Mouse (Mus musculus): ENCODE data around the gene Lypd5.

Gene Lypd5

GRCm38 (mm10) chr7:24348896-24349295 is at the start of gene Lypd5:
Gene Lypd5 (plus strand): TSS chr7:24349196.
- DNase-seq (ENCODE audit: low spot score), result no peak

DNA sequence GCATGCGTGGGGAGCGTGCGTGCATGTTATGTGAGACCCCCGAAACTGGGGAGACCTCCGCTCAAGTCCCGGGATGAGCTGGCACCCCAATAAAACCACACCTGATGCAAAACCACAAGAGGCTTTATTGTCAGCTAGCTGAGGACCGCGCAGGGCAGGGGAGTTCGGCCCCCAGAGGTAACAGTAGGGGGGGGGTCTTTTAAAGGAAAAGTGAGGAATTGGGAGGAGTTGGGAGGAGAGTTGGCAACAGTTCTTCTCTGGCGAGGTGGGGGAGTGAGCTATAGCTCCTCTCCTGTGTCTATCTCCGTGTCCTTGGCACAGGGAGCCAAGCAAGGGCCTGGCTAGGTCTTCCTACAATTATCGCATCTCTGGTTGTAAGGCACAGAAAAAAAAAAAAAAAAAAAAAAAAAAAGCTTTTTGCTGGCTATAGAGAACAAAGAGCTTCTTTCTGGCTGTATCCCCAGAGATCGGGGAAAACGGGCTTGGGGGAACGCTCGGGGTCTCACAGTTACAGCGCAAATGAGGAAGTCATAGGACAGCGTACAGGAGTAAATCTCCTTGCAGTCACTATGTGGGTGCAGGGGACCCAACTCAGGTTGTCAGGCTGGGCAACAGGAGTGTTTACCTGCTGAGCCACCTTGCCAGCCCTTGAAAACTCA is 49.0 kb upstream of the Lypd5 start:
- no peak for DNase-seq (ENCODE audit: low spot score)

GRCm38 (mm10) chr7:24300771-24301282 is 48.2 kb upstream of the Lypd5 start, which contains the start of gene Zfp61:
Gene Zfp61 (minus strand): TSS chr7:24301232.
- peak; percentile 33 for DNase-seq (ENCODE audit: low spot score)

GRCm38 (mm10) chr7:24315726-24316566 is 33.0 kb upstream of the Lypd5 start:
- DNase-seq (ENCODE audit: low spot score), result peak; percentile 3

GRCm38 (mm10) chr7:24316567-24317092 is 32.4 kb upstream of the Lypd5 start, which contains the start of gene Zfp94:
Gene Zfp94 (minus strand): TSS chr7:24316666.
- peak; percentile 92 for DNase-seq (ENCODE audit: low spot score)

DNA sequence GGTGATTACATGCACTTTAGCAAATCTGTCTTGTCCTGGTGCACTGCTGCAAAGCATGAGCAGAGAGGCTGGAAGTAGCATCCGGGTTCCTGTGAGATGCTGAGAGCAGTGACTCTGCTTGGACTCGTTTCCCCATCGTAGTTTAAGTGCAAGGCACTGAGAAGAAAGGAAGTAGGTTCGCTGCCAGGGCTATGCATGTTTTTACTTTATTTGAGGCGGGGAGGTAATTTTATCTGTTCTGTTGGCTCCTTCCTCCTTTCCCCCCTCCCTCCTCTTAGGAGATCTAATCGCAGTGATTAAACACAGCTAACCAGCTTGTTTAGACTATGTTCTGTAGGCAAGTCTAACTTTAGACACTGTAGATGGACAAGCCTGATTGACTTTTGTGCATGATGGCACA is 30.1 kb upstream of the Lypd5 start:
- no peak for DNase-seq (ENCODE audit: low spot score)

DNA sequence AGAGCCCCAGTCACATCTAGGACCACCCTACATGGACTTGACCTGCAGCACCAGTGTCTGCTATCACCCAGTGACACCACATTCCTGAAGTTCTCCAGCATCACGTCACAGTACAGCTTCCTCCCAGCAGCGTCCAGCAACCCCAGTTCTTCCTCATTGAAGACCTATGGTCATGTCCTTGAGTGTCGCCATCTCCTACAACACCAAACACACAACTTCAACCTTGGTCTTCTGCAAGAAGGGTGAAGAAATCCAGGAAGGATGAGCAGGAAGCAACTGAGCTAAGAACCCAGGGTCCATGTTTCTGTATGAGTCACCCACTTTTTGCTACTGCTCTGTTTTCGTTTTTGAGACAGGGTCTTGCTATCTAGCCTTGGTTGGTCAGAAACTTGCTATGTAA is 26.4 kb upstream of the Lypd5 start:
- DNase-seq (ENCODE audit: low spot score), result no peak

DNA sequence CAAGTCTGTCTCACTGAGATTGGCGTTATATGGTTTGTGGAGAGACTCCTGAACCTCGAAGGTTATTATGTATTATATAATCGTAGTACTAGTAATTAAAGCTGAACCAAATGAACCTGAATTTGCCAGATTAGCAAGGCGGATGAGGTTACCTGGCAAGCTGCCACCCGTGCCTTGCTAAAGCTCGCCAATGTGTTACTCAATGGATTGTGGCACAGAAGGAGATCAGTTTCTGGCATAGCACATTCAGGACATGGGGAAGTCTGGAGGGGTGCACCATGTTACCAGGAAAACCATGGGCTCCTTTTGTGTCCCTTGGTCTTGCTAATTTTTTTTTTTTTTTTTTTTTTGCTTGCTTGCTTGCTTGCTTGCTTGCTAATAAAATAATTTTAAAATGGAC is 23.8 kb upstream of the Lypd5 start:
- DNase-seq (ENCODE audit: low spot score), result peak; percentile 52

- no peak for DNase-seq (ENCODE audit: low spot score)
These were observed 23.3 kb upstream of the Lypd5 start for GRCm38 (mm10) chr7:24325675-24326128.

DNA sequence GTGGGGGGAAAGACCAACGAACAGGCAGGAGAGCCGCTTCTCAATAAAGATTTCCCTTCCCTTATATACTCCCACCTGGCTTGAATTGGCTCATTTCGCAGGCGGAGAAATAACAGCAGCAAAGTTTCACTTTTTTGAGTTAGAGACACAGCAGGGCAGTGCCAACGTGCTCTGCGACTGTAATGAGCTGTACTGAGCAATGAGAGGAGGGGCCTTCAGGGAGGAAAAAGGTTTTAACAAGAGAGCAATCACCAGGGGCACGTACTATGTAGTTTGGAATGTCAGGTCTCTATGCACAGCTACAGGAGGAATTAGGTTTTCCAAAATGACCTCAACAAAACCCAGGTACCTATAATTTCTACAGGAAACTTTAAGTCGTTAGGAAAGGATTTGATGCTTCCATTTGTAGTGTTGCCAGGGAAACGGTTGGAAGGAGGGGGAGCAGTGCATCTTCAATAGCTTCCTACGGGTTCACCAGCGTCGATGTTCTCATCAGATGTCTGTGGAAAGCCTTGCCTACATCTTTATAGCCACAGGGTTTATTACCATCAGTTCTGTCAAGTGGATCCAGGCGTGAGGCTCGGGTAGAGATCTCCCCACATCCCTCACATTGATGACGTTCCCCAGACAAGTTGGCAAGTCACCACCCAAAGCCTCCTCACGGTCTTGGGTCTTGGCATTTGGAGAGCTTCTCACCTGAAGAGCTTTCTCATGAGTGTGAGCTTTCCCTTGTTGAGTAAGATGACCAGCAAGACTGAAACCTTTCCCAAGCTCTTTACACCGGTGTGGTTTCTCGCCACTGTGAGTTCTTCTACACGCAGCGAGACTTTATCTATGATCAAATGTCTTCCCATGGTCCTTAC is 22.5 kb upstream of the Lypd5 start:
- no peak for DNase-seq (ENCODE audit: low spot score)

GRCm38 (mm10) chr7:24327281-24327975 is 21.6 kb upstream of the Lypd5 start:
- no peak for DNase-seq (ENCODE audit: low spot score)

DNA sequence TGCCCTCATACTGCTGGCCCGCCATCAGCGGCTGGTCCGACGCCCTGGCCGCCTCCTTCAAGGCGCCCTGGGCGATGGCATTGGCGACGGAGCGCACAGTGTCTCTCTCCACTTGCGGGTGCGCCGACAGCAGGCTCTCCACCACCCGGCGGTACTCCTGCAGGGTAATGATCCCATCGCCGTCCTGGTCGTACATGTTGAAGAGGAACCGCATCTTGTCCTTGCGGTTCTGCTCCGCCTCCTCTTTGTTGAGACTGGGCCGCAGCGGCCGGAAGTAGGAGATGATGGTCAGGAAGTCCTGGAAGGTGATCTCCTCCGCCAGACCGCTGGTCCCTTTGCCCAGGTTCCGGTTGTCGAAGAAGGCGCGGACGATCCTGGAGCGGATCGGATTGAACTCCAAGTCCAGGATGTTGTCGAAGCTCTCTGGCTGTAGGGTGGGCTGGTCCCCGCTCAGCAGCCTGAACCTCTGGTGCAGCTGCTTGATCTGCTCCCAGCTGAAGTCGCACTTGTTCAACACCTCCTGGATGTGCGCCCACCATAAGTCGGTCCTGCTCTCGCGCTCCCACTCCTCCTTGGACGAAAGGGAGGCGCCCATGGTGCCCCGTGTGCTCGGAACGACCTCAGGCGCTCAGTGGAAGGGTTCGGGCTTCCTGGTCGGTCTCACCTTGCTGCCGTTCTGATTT is 15.6 kb upstream of the Lypd5 start, which contains the start of gene Tescl:
Gene Tescl (minus strand): TSS at position 633 of the 683 bp plus-strand sequence.
- DNase-seq (ENCODE audit: low spot score), result no peak

DNA sequence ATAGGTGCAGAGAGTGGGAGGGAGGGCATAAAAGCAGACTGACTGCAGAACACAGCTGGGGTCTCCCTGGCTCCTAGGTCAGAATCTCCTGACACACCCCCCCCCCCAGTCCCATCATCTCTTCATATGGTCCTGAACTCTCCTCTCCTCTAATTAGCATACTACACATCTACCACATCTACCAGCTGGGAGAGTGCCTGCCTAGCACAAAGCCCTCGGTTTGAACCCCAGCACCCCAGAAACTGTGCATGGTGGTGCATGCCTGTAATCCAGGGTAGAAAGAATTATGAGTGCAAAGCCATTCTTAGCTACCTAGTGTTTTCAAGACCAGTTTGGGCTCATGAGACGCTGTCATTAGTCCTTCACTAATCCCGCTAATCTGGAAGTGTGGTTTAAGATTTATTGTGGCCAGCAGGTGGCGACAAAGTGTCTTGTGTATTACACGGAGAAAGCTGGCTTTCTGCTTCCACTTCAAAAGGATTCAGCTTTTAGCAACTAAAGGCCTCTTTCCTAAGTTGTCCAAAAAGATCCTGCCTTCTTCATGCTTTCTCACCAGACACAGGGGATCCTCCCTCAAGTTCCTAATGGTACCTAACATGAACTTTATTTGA is 13.2 kb upstream of the Lypd5 start:
- DNase-seq (ENCODE audit: low spot score), result peak; percentile 79

DNA sequence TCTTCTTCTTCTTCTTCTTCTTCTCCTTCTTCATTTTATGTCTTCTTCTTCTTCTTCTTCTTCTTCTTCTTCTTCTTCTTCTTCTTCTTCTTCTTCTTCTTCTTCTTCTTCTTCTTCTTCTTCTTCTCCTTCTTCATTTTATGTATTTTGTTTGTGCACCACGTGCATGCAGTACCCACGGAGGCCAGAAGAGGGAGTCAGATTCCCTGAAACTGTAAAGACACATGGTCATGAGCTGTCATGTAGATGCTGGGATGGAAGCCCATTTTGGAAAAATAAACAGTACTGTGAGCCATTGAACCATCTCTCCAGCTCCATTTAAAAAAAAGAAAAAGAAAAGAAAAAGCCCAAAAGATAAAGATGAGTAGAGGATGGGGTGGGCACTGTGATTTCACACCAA is 10.8 kb upstream of the Lypd5 start:
- DNase-seq (ENCODE audit: low spot score), result no peak

GRCm38 (mm10) chr7:24343701-24344272 is 5.2 kb upstream of the Lypd5 start:
- no peak for DNase-seq (ENCODE audit: low spot score)

DNA sequence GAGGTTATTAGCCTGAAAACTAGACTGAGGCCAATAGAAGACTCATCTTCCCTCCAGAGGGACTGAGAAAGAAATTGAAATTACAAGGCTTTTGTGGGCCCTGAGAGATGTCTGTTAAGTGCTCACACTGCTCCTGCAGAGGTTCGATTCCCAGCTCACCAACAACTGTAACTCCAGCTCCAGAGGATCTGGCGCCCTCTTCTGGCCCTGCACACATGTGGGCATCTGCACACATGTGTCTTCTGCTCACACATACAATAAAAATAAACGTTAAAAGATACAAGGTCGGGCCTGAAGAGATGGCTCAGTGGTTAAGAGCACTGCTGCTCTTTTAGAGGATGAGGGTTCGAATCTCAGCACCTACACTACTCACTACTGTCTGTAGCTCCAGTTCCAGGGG is 2.6 kb upstream of the Lypd5 start:
- no peak for DNase-seq (ENCODE audit: low spot score)

DNA sequence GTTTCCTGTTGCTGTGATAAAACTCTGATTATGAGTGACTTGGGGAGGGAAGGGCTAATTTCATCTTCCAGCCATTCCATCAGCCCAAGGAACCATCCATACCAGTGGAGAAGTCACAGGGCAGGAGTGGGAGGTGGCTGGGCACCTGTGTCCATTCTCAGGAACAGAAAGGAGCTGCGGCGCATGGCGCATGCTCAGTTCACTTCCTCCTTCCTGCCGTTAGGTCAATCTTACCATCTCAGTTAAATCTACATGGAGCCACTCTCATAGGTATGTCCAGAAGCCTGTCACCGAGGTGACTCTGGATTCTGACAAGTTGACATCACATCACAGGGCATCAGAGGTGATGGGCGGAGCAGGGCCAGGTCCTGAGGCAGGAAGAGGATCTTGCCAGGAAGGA is 6.7 kb downstream of the Lypd5 start:
- no peak for DNase-seq (ENCODE audit: low spot score)

GRCm38 (mm10) chr7:24356081-24356480 is 7.1 kb downstream of the Lypd5 start:
- DNase-seq (ENCODE audit: low spot score), result no peak

- no peak for DNase-seq (ENCODE audit: low spot score)
These were observed 8.9 kb downstream of the Lypd5 start for GRCm38 (mm10) chr7:24357899-24358298.

GRCm38 (mm10) chr7:24359269-24359668 is 10.3 kb downstream of the Lypd5 start:
- peak; percentile 52 for DNase-seq (ENCODE audit: low spot score)
